Mouse (Mus musculus) C2C12 (cell line): Measurements from ENCODE around the gene Npas2.

Experiments
- CEBPB ChIP-seq: IDR thresholded peaks from one replicate; pipeline ENCODE4 v1.6.1; 2011; ENCODE audit warnings: low read depth, mild to moderate bottlenecking, control low read depth, moderate library complexity
- CTCF ChIP-seq: IDR thresholded peaks from one replicate; pipeline ENCODE4 v1.5.1; 2011; ENCODE audit not compliant: control insufficient read depth, insufficient read depth, insufficient read length
- MAX ChIP-seq: IDR thresholded peaks from one replicate; pipeline ENCODE4 v1.6.1; 2011; ENCODE audit warnings: mild to moderate bottlenecking, control low read depth
- MYOG ChIP-seq: IDR thresholded peaks from one replicate; pipeline ENCODE4 v1.6.1; 2011; ENCODE audit not compliant: control insufficient read depth, insufficient read length; ENCODE audit errors: extremely low read depth

GRCm38 (mm10) chr1:39272976-39273375 lies 79.4 kb downstream of the Npas2 start:
- TF ChIP-seq CTCF, result no peak
- TF ChIP-seq CEBPB, result no peak
- no peak for TF ChIP-seq MYOG
- no peak for TF ChIP-seq MAX
